Mouse (Mus musculus): Measurements from ENCODE around the gene Stmn3.

Gene Stmn3

GRCm38 (mm10) chr2:181279968-181280367 is 34.3 kb downstream of the Stmn3 start:
- DNase-seq, result no peak

- no peak for DNase-seq
Measured at GRCm38 (mm10) chr2:181277866-181278265, 36.4 kb downstream of the Stmn3 start.

GRCm38 (mm10) chr2:181276766-181277165 is 37.5 kb downstream of the Stmn3 start:
- no peak for DNase-seq

- no peak for DNase-seq
Measured at GRCm38 (mm10) chr2:181274639-181275038, 39.7 kb downstream of the Stmn3 start.

GRCm38 (mm10) chr2:181273829-181274228 is 40.5 kb downstream of the Stmn3 start:
- DNase-seq, result no peak

GRCm38 (mm10) chr2:181272092-181272491 is 42.2 kb downstream of the Stmn3 start:
- no peak for DNase-seq

GRCm38 (mm10) chr2:181266839-181267238 is 47.5 kb downstream of the Stmn3 start:
- DNase-seq, result no peak
